Mouse (Mus musculus): ENCODE results near the gene Cnbp.

GRCm38 (mm10) chr6:87810713-87811669, 39.9 kb downstream of the Cnbp start:
- TF ChIP-seq CTCF (IDR thresholded peaks at IDR 0.05; ENCODE audit: low read depth): no peak
- no peak for TF ChIP-seq EP300 (IDR thresholded peaks at IDR 0.05; ENCODE audit: low read depth)
